20 mouse cellular contexts compared by ENCODE assay signal in the genomic region with DNA sequence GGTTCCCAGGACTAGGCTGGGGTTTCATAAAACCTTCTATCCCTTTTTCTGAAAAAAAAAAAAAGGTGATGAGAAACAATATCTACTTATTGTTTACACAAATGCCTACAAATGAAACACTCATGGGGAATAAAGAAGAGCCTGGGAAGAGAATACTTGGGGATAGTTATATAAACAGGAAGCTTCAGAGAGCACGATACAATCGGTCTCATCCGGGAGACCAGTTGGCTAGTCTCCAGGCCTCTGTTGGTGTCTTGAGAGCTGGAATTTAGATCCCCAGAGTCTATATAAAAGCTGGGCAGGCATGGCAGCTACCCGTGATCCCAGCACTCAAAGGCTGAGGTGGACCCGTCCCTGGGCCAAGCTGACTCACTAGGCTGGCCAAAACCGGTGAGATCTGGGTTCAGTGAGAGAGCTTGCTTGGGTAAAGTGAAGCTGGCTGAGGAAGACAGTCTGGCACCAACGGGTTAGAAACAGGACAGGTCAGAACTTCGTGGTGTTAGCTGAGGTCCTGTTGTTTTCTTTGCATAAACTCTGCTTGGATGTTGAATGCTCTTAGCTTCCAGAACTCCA.
DNase-seq lines count a peak whose midpoint lies in the region; ATAC-seq and TF ChIP-seq lines count a peak whose summit lies in the region.
"Had no signal": no experiment of that assay in that cellular context is flagged by ENCODE, and none has a peak within 500 bp of the region (broad histone marks: within the 10 kb centered on the region; RNA-seq: fewer than 3 reads in every experiment).

No protein-coding gene starts in this region.

- no peaks in the 10 kb centered on the region for H3K27me3 ChIP-seq in heart, embryonic 12.5 days (replicated peaks)
- no peaks in the 10 kb centered on the region for H3K27me3 ChIP-seq in liver, adult 2 months (ENCODE audit: control insufficient read depth, insufficient read depth, low read length)
- no peaks in the 10 kb centered on the region for H3K27me3 ChIP-seq in liver, embryonic 11.5 days (replicated peaks; ENCODE audit: control insufficient read depth, insufficient read depth, low read length)
- H3K27me3 ChIP-seq in midbrain, embryonic 13.5 days: no peaks in the 10 kb centered on the region
- H3K27me3 ChIP-seq: heart, embryonic 13.5 days; stomach, embryonic 15.5 days had no signal

- no peak for TF ChIP-seq CTCF in liver, adult 2 months (IDR thresholded peaks at IDR 0.05; ENCODE audit: low read depth, low read length)

- no peak overlapping the region for H3K27ac ChIP-seq in heart, embryonic 12.5 days (ENCODE audit: poor library complexity, severe bottlenecking)
- H3K27ac ChIP-seq in liver, adult 2 months (replicated peaks; ENCODE audit: insufficient read depth, low read depth, low read length): no peak overlapping the region
- H3K27ac ChIP-seq in liver, embryonic 11.5 days (ENCODE audit: low read depth, low read length): no peak overlapping the region
- H3K27ac ChIP-seq in midbrain, embryonic 13.5 days: no peak overlapping the region
- H3K27ac ChIP-seq: heart, embryonic 13.5 days; hindbrain, postnatal 0 days; kidney, postnatal 0 days; stomach, embryonic 15.5 days had no signal

- H3K4me2 ChIP-seq in heart, embryonic 12.5 days: no peak overlapping the region
- no peak overlapping the region for H3K4me2 ChIP-seq in liver, embryonic 11.5 days
- H3K4me2 ChIP-seq in midbrain, embryonic 13.5 days (replicated peaks): no peak overlapping the region
- H3K4me2 ChIP-seq: heart, embryonic 13.5 days; stomach, embryonic 15.5 days had no signal

- H3K4me1 ChIP-seq in heart, embryonic 12.5 days (replicated peaks): no peaks in the 10 kb centered on the region
- no peaks in the 10 kb centered on the region for H3K4me1 ChIP-seq in liver, adult 2 months (ENCODE audit: control insufficient read depth, insufficient read depth, low read length)
- no peaks in the 10 kb centered on the region; the same call in 1 of the 2 replicates for H3K4me1 ChIP-seq in liver, embryonic 11.5 days (replicated peaks; ENCODE audit: control insufficient read depth, insufficient read depth, low read length)
- no peaks in the 10 kb centered on the region for H3K4me1 ChIP-seq in midbrain, embryonic 13.5 days (replicated peaks)
- H3K4me1 ChIP-seq: heart, embryonic 13.5 days; stomach, embryonic 15.5 days had no signal

- no peak overlapping the region for H3K4me3 ChIP-seq in heart, embryonic 12.5 days
- H3K4me3 ChIP-seq in liver, adult 2 months (ENCODE audit: insufficient read depth, low read depth, low read length): no peak overlapping the region
- H3K4me3 ChIP-seq in liver, embryonic 11.5 days (ENCODE audit: low read depth, low read length): no peak overlapping the region
- H3K4me3 ChIP-seq in midbrain, embryonic 13.5 days (replicated peaks): no peak overlapping the region
- H3K4me3 ChIP-seq: heart, embryonic 13.5 days; stomach, embryonic 15.5 days had no signal

- H3K79me2 ChIP-seq in liver, adult 2 months (ENCODE audit: control insufficient read depth, insufficient read depth, low read length): no peaks in the 10 kb centered on the region

- H3K36me3 ChIP-seq in heart, embryonic 12.5 days: no peaks in the 10 kb centered on the region
- no peaks in the 10 kb centered on the region for H3K36me3 ChIP-seq in liver, adult 2 months (ENCODE audit: control insufficient read depth, insufficient read depth, low read length)
- H3K36me3 ChIP-seq in liver, embryonic 11.5 days (ENCODE audit: control insufficient read depth, insufficient read depth, low read length): no peaks in the 10 kb centered on the region
- H3K36me3 ChIP-seq in midbrain, embryonic 13.5 days: no peaks in the 10 kb centered on the region
- H3K36me3 ChIP-seq: heart, embryonic 13.5 days; stomach, embryonic 15.5 days had no signal

- ATAC-seq in heart, embryonic 12.5 days (ENCODE audit: insufficient number of reproducible peaks, low FRiP score): no peak
- no peak for ATAC-seq in liver, embryonic 11.5 days (replicated peaks; ENCODE audit: low FRiP score)
- ATAC-seq in midbrain, embryonic 13.5 days: no peak
- ATAC-seq: activated CD4-positive, CD25-positive, alpha-beta regulatory T cell, adult 4 months; forebrain, postnatal 0 days; hindbrain, postnatal 0 days had no signal

- DNase-seq in adrenal gland, postnatal 10 days: peak; percentile 3
- no peak for DNase-seq in adrenal gland, adult 18-20 months (ENCODE audit: low spot score in 2 of 2)
- DNase-seq in heart, postnatal 10 days: peak; percentile 9 to 10
- DNase-seq in liver, adult 2 months (ENCODE audit: extremely low read depth, low read depth, low spot score): peak; percentile 10
- no peak for DNase-seq in liver, embryonic 11.5 days (ENCODE audit: low spot score)
- peak; percentile 71 for DNase-seq in lung, postnatal 36 days
- DNase-seq: cerebellum, adult 9-11 months; embryo, embryonic 11 days; forebrain, postnatal 0 days; gastrocnemius, postnatal 36 days; retina, postnatal 1 day; thymus, adult 18-20 months; thymus, postnatal 4 days had no signal

- no peak for TF ChIP-seq POLR2A in liver, adult 2 months (IDR thresholded peaks at IDR 0.05; ENCODE audit: extremely low read depth, insufficient read depth, low read length)

- WGBS in heart, embryonic 12.5 days: 64% methylated on average over 8 of the region's 8 CpGs
- 63% methylated on average over 8 of the region's 8 CpGs for WGBS in liver, adult 2 months
- 69% methylated on average over 8 of the region's 8 CpGs for WGBS in liver, embryonic 11.5 days
- 83% methylated on average over 8 of the region's 8 CpGs for WGBS in midbrain, embryonic 13.5 days

- intact Hi-C loops in heart, postnatal 10 days (cut with DNase I): no loop called here

- 0 out of 2 replicates have a peak, but pooled peaks cover 3% of the 10 kb centered on the region for H3K9me3 ChIP-seq in heart, embryonic 12.5 days (replicated peaks)
- no peaks in the 10 kb centered on the region for H3K9me3 ChIP-seq in liver, embryonic 11.5 days (ENCODE audit: control insufficient read depth, low read length)
- H3K9me3 ChIP-seq in midbrain, embryonic 13.5 days: no peaks in the 10 kb centered on the region
- H3K9me3 ChIP-seq: heart, embryonic 13.5 days; stomach, embryonic 15.5 days had no signal

- H3K9ac ChIP-seq in heart, embryonic 12.5 days: no peak overlapping the region
- no peak overlapping the region for H3K9ac ChIP-seq in liver, adult 2 months (ENCODE audit: low read depth, low read length)
- H3K9ac ChIP-seq in liver, embryonic 11.5 days (ENCODE audit: low read depth, low read length): no peak overlapping the region
- no peak overlapping the region for H3K9ac ChIP-seq in midbrain, embryonic 13.5 days (replicated peaks)
- H3K9ac ChIP-seq: forebrain, postnatal 0 days; heart, embryonic 13.5 days; stomach, embryonic 15.5 days had no signal

Comparison
In these comparisons a context has a peak if more than half of its experiments do, and no peak if none do; other contexts are left out.
1. DNase-seq: peak in adrenal gland, postnatal 10 days (single experiment), heart, postnatal 10 days (2 of 2), liver, adult 2 months (single experiment) and lung, postnatal 36 days (single experiment); none in adrenal gland, adult 18-20 months (0 of 2) and liver, embryonic 11.5 days (single experiment).